Mouse (Mus musculus) neural tube, embryonic 10.5 days (tissue): Measurements from ENCODE around the gene Gm10096.
"Not testable (repeated sequence)": the region's sequence is repeated elsewhere in the genome, so short reads cannot be mapped to it uniquely, and the experiment has no call there.

Experiments
- DNase-seq: peaks from one replicate; pipeline ENCODE4 v3.0.0-alpha.2; 2017; ENCODE audit warnings: low spot score; ENCODE audit errors: extremely low spot score

Gene Gm10096

DNA sequence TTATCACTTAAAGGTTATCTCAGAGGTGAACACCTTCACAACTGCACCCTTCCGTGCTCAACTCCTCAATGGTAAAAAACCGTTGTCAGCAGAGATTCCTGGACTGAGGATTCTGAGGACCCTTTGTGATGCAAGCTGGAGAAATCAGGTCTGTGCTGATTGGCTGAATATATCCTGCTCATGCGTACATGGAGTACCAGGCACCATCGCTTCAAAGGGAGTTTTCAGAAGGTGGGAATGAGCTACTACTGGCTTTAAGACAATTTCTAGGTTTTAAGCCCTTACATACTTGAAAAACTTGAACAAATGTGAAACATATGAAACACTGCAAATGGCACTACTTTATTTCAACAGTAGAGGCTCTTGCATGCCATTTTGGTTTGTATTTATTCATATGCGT lies at the start of gene Gm10096:
Gene Gm10096, minus strand, starts transcription at position 101 of the 400 bp plus-strand sequence.
- not testable (repeated sequence) for DNase-seq
